Mouse (Mus musculus) hindbrain, embryonic 11.5 days (tissue): Measurements from ENCODE around the gene Chtop. TPM values are rescaled to one million over a fixed set of nuclear protein-coding genes. Genes with fewer than 3 reads are reported as not detected.

Experiments used
- ATAC-seq: fragments of 200-750 bp; cut with Nextera tagmentation; 2 replicates; pipeline ENCODE4 v1.8.0; 2017; ENCODE audit warnings: mild to moderate bottlenecking, moderate TSS enrichment, moderate library complexity; ENCODE audit not compliant: low FRiP score
- DNase-seq: peaks from one replicate; pipeline ENCODE4 v3.0.0-alpha.2; 2015; ENCODE audit warnings: low spot score
- H3K27ac ChIP-seq: fragments of 300-500 bp; sonication (generic); 2 replicates; pipeline ENCODE4 v1.5.1; 2014; ENCODE audit warnings: mild to moderate bottlenecking, low read depth, low read length
- H3K27me3 ChIP-seq: fragments of 300-500 bp; sonication (generic); 2 replicates; pipeline ENCODE4 v1.6.1; 2014; ENCODE audit warnings: mild to moderate bottlenecking, low read length, moderate library complexity, mixed read lengths; ENCODE audit not compliant: control insufficient read depth, insufficient read depth
- H3K36me3 ChIP-seq: fragments of 300-500 bp; sonication (generic); 2 replicates; pipeline ENCODE4 v1.6.1; 2014; ENCODE audit warnings: mild to moderate bottlenecking, low read length, moderate library complexity, mixed read lengths; ENCODE audit not compliant: control insufficient read depth, insufficient read depth
- H3K4me1 ChIP-seq: fragments of 300-500 bp; sonication (generic); replicated peaks from 2 replicates; pipeline ENCODE4 v1.6.1; 2014; ENCODE audit warnings: low read length, mixed read lengths; ENCODE audit not compliant: control insufficient read depth, insufficient read depth
- H3K4me2 ChIP-seq: fragments of 300-500 bp; sonication (generic); replicated peaks from 2 replicates; pipeline ENCODE4 v1.6.1; 2014; ENCODE audit warnings: mild to moderate bottlenecking, low read depth, low read length
- H3K4me3 ChIP-seq: fragments of 300-500 bp; sonication (generic); 2 replicates; pipeline ENCODE4 v1.5.1; 2014; ENCODE audit warnings: low read depth, low read length
- H3K9ac ChIP-seq: fragments of 300-500 bp; sonication (generic); 2 replicates; pipeline ENCODE4 v1.6.1; 2014; ENCODE audit warnings: low read depth, low read length
- H3K9me3 ChIP-seq: fragments of 300-500 bp; sonication (generic); 2 replicates; pipeline ENCODE4 v1.6.1; 2016; ENCODE audit warnings: low read length; ENCODE audit not compliant: control insufficient read depth
- WGBS: fragments of 180-500 bp; shearing (Covaris S2); extraction: QIAGEN DNeasy Blood & Tissue Kit; methylation state at CpG from one replicate; pipeline ENCODE4 v1.1.7; 2014; 5-methylcytosine and 5-hydroxymethylcytosine counted together
- polyA plus RNA-seq: library from polyadenylated mRNA; unstranded; fragments of >200 nt; fragmentation: Nextera tagmentation; extraction: Ambion mirVana; gene quantifications from 2 replicates; pipeline ENCODE4 v1.2.1, GENCODE M21; 2014

Chtop gene
- polyA plus RNA-seq, 1 experiment from 2014 or later: 143 TPM

DNA sequence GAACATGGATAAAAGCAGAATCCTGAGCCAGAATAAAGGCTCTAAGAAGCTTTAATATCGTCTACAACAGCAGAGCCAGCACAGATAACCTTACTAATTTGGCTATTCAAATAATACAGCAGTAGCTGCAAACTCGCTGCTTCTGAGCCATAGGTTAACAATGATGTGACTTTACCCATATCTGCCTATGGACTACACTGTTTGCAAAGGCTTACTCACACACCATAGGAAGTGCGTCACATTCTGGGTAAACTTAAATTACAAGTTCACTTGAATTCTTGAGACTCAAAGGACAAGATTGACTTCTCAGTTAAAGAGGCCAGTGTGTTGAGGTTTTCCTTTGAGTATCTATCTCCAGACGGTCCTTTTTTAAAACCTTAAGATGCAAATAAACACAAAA, 5.9 kb downstream of the Chtop start:
- no peak overlapping the region for H3K27ac ChIP-seq
- no peak overlapping the region for H3K4me2 ChIP-seq
- H3K4me1 ChIP-seq: 0 out of 2 replicates have a peak, but pooled peaks cover 2% of the 10 kb centered on the region
- no peak overlapping the region for H3K4me3 ChIP-seq
- no peak for ATAC-seq
- no peak for DNase-seq
- no peaks in the 10 kb centered on the region for H3K9me3 ChIP-seq
- H3K27me3 ChIP-seq: no peaks in the 10 kb centered on the region
- WGBS: 91% methylated on average over 4 of the region's 4 CpGs
- H3K9ac ChIP-seq: no peak overlapping the region
- H3K36me3 ChIP-seq: peaks cover 20% of the 10 kb centered on the region

DNA sequence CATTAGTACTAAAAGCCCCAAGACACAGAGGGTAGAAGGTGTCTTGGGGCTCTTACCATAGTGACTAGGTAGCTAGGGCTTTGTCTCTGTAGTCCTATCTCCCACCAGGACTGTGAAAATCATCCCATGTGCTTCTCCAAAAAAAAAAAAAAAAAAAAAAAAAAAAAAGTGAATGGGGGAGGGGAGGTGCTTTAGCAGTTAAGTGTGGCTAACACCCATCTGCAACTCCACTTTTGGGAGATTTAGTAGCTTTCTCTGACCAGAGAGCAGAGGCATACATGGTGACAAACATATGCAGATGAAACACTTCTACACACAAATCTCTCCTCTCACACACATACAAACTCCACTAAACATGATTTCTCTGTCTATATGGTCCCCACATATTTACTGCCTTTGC, 11.7 kb downstream of the Chtop start:
- Histone ChIP-seq H3K9me3 (no peaks in the 10 kb centered on the region), H3K27me3 (no peaks in the 10 kb centered on the region), H3K4me1 (no peaks in the 10 kb centered on the region), H3K9ac (no peak overlapping the region), H3K4me2 (no peak overlapping the region), H3K4me3 (no peak overlapping the region), H3K36me3 (peaks cover 4% of the 10 kb centered on the region), H3K27ac (no peak overlapping the region)
- no peak for ATAC-seq
- DNase-seq: no peak

DNA sequence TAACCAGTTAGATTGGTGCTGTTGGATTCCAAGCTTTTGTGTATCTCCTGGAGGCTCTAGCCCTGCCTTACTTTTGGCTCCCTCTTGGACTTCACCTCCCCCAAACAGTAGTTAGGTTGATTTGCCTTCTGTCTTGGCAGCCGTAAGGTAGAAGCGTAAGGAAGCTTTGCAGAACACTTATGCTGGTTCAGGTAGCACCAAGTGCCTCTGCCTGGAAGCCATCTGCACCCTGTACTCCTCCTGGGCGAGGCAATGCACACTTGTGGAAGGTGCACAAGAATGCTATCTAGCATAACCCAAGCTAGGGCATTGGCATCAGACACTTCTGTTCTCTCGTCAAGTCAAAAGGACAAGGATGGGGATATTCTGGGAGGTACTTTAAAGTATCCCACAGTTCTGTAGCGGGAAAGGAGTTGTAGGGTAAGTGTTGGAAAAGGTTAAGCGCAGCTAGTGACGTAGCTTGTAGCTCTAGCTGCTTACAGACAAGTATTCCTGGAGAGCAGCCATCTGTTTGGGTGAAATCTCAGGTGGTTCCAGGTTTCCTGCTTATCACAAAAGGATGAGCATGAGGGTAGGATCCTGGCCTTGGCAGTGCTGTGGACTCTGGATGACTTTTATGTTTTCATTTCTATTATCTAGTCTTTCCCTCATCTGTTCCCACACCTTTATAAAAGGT, 13.3 kb downstream of the Chtop start:
- DNase-seq: no peak
- ATAC-seq: no peak
- Histone ChIP-seq H3K4me3 (no peak overlapping the region), H3K27me3 (no peaks in the 10 kb centered on the region), H3K9ac (no peak overlapping the region), H3K4me2 (no peak overlapping the region), H3K9me3 (no peaks in the 10 kb centered on the region), H3K36me3 (no peaks in the 10 kb centered on the region), H3K4me1 (no peaks in the 10 kb centered on the region), H3K27ac (no peak overlapping the region)
- 95% methylated on average over 7 of the region's 7 CpGs for WGBS

DNA sequence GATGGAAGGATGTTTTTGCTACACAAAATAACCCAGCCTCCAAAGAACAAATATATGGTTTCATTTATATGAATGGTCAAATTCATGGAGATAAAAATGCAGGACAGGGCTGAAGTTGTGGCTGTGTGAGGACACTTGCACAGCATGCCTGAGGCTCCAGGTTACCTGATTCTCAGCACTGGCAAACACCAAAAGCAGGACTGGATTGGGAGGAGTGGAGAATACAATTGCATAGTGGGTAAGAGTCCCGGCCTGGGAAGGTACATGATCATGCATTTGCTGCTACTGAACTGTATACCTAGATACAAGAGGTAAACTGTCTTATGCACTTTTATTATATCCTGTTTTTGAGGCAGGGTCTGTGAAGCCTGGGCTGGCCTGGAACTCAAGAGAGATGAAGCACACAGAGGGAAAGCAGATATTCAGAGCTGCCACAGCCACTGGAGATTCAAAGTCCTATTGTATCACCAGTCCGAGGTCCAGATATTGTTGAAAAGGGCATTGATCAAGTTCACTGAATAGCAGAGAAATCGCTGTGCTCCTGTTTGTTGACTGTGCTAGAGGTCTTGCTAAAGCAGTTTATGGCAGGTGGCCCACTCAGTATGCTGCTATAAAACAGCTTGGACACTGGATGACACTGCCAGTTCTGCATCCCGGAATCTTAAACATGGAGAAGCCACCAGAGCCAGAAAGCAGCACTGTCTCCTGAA, 15.3 kb downstream of the Chtop start:
- no peaks in the 10 kb centered on the region for H3K27me3 ChIP-seq
- H3K4me2 ChIP-seq: no peak overlapping the region
- no peaks in the 10 kb centered on the region; the same call in 1 of the 2 replicates for H3K36me3 ChIP-seq
- ATAC-seq (no peak), DNase-seq (no peak)
- H3K4me1 ChIP-seq: 0 out of 2 replicates have a peak, but pooled peaks cover 3% of the 10 kb centered on the region
- no peak overlapping the region for H3K27ac ChIP-seq
- no peaks in the 10 kb centered on the region for H3K9me3 ChIP-seq
- H3K9ac ChIP-seq: no peak overlapping the region
- H3K4me3 ChIP-seq: no peak overlapping the region
- WGBS: 68% methylated on average over 4 of the region's 4 CpGs

DNA sequence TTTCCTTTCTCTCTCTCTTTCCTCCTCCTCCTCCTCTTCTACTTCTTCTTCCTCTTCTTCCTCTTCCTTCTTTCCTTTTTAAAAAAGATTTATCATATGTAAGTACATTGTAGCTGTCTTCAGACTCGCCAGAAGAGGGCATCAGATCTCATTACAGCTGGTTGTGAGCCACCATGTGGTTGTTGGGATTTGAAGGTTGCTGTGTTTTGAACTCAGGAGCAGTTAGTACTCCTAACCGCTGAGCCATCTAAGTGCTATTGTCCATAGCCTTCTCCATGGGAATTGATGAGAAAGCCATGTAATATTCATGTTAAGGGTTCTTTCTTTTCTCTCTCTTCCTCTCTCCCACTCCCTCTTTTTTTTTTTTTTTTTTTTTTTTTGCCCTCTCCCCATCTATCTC, 17.9 kb downstream of the Chtop start:
- Histone ChIP-seq H3K27me3 (no peaks in the 10 kb centered on the region), H3K9ac (no peak overlapping the region), H3K4me3 (no peak overlapping the region), H3K4me1 (0 out of 2 replicates have a peak, but pooled peaks cover 3% of the 10 kb centered on the region), H3K9me3 (no peaks in the 10 kb centered on the region), H3K4me2 (no peak overlapping the region), H3K27ac (no peak overlapping the region), H3K36me3 (peaks cover 12% of the 10 kb centered on the region)
- ATAC-seq: no peak
- peak; percentile 23 for DNase-seq
- 46% methylated on average over 2 of the region's 2 CpGs for WGBS

DNA sequence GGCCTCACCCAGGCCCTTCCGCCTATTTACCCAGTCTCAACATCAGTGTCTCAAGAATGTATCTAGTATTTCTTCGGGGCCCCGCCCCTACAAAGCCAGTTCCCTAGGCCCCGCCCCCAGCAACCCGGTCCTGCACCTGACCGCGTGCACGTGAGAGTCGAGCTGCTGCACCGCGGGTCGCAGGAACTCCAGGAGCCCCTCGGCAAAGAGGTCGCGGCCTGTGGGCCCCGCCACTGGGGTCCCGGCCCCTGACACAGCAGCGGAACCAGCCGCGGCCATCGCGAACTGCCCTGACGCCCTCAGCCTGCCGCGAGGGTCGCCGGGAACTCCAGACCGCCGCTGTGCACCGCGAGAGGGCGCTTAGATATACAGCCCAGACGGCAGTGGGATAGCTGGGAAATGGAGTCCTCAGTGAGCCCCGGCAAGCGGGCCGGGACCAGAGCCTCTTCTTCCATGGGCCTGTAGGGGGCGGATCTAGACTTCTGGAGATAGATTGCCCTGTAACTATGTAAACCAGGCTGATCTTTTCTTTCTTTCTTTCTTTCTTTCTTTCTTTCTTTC, 18.5 kb downstream of the Chtop start, which contains the start of gene Snapin:
Gene Snapin (minus strand): TSS at position 338 of the 561 bp plus-strand sequence.
- DNase-seq (peak; percentile 96), ATAC-seq (peak; percentile 97)
- H3K27ac ChIP-seq: no peak within 1 kb of the TSS
- 0 out of 2 replicates have a peak, but pooled peaks cover 3% of the 10 kb centered on the region for H3K4me1 ChIP-seq
- H3K9me3 ChIP-seq: no peaks in the 10 kb centered on the region
- 1% methylated on average over 37 of the region's 37 CpGs for WGBS
- peak within 1 kb of the TSS; percentile 81 for H3K9ac ChIP-seq
- H3K36me3 ChIP-seq: peaks cover 14% of the 10 kb centered on the region
- H3K27me3 ChIP-seq: no peaks in the 10 kb centered on the region
- peak within 1 kb of the TSS; percentile 49 for H3K4me2 ChIP-seq
- peak within 1 kb of the TSS; percentile 73 for H3K4me3 ChIP-seq

DNA sequence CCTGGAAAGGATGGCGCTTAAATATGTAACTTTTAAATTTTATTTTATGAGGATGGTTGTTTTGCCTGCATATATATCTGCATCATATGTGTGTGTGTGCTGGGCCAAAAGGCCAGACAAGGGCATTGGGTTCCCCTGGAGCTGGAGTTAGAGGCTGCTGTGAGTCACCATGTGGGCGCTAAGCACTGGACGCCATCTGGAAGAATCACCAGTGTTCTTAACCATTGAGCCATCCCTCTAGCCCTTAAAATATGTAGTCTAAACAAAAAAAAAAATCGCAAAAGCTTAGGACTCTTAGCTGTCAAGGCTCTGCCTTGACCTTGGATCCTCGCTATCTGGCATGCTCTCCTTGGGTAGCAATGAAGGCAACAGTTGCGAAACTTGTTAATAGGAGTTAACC, 20.7 kb downstream of the Chtop start:
- Histone ChIP-seq H3K4me3 (no peak overlapping the region), H3K36me3 (peaks cover 22% of the 10 kb centered on the region), H3K9ac (no peak overlapping the region), H3K27me3 (no peaks in the 10 kb centered on the region), H3K4me2 (no peak overlapping the region), H3K9me3 (no peaks in the 10 kb centered on the region), H3K27ac (no peak overlapping the region), H3K4me1 (0 out of 2 replicates have a peak, but pooled peaks cover 3% of the 10 kb centered on the region)
- no peak for DNase-seq
- ATAC-seq: no peak
- WGBS: 86% methylated on average over 6 of the region's 6 CpGs

DNA sequence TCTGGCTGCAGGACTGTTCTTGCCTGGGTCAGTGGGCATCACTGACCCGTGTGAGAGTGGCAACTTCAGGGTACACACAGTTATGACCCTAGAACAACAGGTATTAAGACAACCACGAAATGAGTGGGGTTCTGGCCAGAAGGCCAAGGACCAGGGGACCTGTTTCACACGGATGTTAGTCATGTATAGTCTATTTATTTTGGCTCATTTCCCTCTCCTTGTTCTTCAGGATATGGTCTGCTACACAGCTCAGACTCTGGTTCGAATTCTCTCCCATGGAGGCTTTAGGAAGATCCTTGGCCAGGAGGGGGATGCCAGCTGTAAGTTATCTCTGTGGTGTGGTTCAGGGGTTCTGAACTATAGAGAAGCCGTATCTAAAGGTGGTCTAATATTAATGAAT, 22.3 kb downstream of the Chtop start:
- Histone ChIP-seq H3K36me3 (peaks cover 26% of the 10 kb centered on the region), H3K27me3 (no peaks in the 10 kb centered on the region), H3K9ac (no peak overlapping the region), H3K9me3 (no peaks in the 10 kb centered on the region), H3K27ac (no peak overlapping the region), H3K4me2 (no peak overlapping the region), H3K4me1 (0 out of 2 replicates have a peak, but pooled peaks cover 3% of the 10 kb centered on the region), H3K4me3 (no peak overlapping the region)
- 84% methylated on average over 5 of the region's 5 CpGs for WGBS
- ATAC-seq (no peak), DNase-seq (no peak)
